Mouse (Mus musculus) pancreas, adult 10 weeks (tissue): ENCODE measurements around the gene Vkorc1l1. TPM values are rescaled to one million over a fixed set of nuclear protein-coding genes. Genes with fewer than 3 reads are reported as not detected.

Source experiments
- polyA plus RNA-seq: library from polyadenylated mRNA; stranded (reverse); fragments of 350-450 nt; fragmentation: Illumina TruSeq; extraction: RNeasy Lipid Tissue Mini Kit (QIAGEN cat#74804); gene quantifications from one replicate; pipeline ENCODE4 v1.2.3, GENCODE M21; 2015; ENCODE audit warnings: low read depth, low replicate concordance; ENCODE audit not compliant: insufficient read depth

Gene Vkorc1l1
- polyA plus RNA-seq, result 5.3 TPM

DNA sequence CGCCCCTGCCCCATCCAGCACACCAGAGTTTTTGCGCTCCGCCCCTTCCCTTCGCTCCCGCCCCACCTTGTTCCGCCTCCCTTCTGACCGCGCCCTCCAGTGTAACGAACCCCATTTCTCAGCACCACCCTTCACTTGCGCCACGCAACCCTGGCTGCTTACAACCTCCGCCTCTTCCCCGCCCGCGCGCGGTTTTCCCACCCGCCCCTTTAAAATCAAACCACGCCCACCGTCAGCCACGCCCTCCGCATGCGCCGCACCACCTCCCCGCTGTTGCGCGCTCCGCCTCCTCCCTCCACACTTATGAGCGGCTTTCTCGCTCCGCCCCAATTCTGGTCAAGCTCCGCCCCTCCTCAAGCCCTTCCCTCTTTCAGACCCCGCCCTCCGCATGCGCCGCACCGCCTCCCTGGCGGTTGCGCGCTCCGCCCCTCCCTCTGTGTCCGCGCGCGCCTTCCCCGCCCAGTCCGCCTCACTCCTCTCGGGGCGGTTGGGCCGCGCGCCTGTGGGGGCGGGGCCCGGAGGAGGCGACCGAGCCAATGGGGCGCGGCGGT is at the start of gene Vkorc1l1:
Gene Vkorc1l1, plus strand, starts transcription at position 476 of the 551 bp plus-strand sequence.

DNA sequence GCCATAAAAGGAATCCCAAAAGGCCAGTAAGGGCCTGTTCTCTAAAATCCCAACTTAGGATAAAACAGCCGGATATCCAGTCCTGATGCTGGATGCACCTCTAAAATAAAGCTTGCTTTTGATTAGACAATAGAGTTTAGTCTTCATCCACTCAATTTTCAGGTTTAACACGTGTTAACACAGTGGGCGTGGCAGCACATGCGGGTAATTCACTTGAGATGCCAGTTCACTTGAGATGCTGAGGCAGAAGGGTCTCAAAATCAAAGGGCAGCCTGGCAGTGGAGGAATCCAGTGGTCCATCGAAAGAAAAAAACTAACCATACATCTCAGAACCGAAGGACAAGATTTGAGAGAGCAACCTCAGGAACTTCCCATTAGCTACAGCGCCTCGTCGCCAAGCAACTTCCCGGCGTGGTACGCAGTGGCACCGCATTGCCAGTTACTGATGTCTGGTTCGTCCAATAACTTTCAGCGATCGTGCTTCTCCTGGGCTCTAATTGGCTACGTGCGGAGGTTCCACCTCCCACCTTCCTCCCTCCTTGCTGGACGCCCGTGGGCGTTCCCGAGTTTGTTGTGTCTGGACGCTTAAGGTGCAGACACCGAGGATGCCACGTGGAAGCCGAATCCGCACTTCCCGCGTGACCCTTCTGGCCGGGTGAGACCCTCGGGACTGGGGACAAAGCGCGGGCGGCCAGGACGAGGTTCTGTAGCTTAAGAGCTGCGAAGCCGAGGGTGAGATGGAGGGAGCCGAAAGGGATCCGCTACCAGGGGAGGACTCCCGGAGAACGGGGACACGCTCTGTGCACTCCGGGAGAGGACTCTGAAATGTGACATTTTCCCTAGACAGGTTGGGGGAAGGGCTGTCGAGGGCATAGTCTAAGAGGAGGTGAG is 46.3 kb upstream of the Vkorc1l1 start, which contains the start of gene Zbed5:
Gene Zbed5, plus strand, starts transcription at position 526 of the 891 bp plus-strand sequence.

GRCm38 (mm10) chr5:129898449-129898848 is 43.3 kb upstream of the Vkorc1l1 start, which contains the start of gene Phkg1:
TSS of gene Phkg1 (minus strand) at chr5:129898549.

GRCm38 (mm10) chr5:129908242-129908965 is 33.4 kb upstream of the Vkorc1l1 start, which contains the start of gene Nupr1l:
TSS of gene Nupr1l (plus strand) at chr5:129908540.

GRCm38 (mm10) chr5:130002301-130003146 is 60.8 kb downstream of the Vkorc1l1 start, which contains the start of gene Gusb:
TSS of gene Gusb (minus strand) at chr5:130003049.

DNA sequence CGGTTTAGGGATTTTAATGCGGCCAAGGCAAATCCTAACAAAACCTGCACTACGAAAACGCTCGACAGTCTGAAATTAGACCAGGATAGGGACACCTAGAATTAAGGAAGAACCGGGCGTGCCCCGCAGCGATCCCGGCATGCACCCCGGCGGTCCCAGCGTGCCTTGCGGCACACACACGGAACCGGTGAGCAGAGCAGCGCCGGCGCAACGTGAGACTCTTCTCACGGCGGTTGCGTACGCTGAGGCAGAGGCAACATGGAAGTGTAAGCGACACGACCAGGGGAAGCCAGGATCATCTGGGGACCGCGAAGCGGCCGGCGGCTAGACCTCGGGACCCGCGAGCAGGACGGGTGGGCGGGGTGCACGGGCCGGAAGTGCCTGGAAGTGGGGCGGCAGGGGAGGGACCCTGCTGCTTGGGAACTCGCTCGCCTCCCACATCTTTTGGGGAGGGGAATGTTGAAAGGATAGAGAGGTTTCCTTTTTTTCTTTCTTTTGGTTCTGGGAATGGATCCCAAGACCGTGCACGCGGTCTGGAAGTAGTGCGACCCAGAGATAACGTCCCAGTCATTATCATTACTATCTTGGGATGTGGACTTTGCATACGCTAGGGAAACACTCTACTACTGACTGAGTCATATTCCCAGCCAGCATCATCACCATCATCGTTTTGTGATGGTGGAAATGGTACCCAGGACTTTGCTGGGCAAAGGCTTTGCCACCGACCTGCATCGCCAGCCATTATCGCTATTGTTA is 87.5 kb downstream of the Vkorc1l1 start, which contains the start of the genes Asl and Crcp:
Gene Asl, minus strand, starts transcription at position 106 of the 756 bp plus-strand sequence.
Gene Crcp, plus strand, starts transcription at position 149 of the 756 bp plus-strand sequence.

Other genes with a start within 250 kb of the Vkorc1l1 start
- gene Sept14, start 233.5 kb upstream of the Vkorc1l1 start, polyA plus RNA-seq, result not detected
- gene Mrps17, start 226.5 kb upstream of the Vkorc1l1 start, polyA plus RNA-seq, result 34.2 TPM
- 18.0 TPM for gene Nipsnap2, start 216.9 kb upstream of the Vkorc1l1 start, polyA plus RNA-seq
- 2.6 TPM for gene Psph, start 154.5 kb upstream of the Vkorc1l1 start, polyA plus RNA-seq
- 2.6 TPM for gene Sumf2, start 95.0 kb upstream of the Vkorc1l1 start, polyA plus RNA-seq
- 114 TPM for gene Chchd2, start 54.5 kb upstream of the Vkorc1l1 start, polyA plus RNA-seq
- 0.72 TPM for gene Zbed5, start 46.2 kb upstream of the Vkorc1l1 start, polyA plus RNA-seq
- 0.48 TPM for gene Phkg1, start 43.4 kb upstream of the Vkorc1l1 start, polyA plus RNA-seq
- 0.44 TPM for gene Nupr1l, start 33.4 kb upstream of the Vkorc1l1 start, polyA plus RNA-seq
- 9.7 TPM for gene Gusb, start 61.1 kb downstream of the Vkorc1l1 start, polyA plus RNA-seq
- 10.3 TPM for gene Asl, start 87.3 kb downstream of the Vkorc1l1 start, polyA plus RNA-seq
- 5.2 TPM for gene Crcp, start 87.3 kb downstream of the Vkorc1l1 start, polyA plus RNA-seq
- gene Tpst1, start 131.4 kb downstream of the Vkorc1l1 start, polyA plus RNA-seq, result 10.3 TPM
- 0.96 TPM for gene Kctd7, start 202.9 kb downstream of the Vkorc1l1 start, polyA plus RNA-seq
- 6.7 TPM for gene Rabgef1, start 229.8 kb downstream of the Vkorc1l1 start, polyA plus RNA-seq